Mouse (Mus musculus): ENCODE measurements at regions not wholly inside any gene's neighbourhood (a gene's known extent, or its start where the extent isn't known, plus 50 kb on each side); places are given as distances from the start of the nearest gene placed in this dataset.

DNA sequence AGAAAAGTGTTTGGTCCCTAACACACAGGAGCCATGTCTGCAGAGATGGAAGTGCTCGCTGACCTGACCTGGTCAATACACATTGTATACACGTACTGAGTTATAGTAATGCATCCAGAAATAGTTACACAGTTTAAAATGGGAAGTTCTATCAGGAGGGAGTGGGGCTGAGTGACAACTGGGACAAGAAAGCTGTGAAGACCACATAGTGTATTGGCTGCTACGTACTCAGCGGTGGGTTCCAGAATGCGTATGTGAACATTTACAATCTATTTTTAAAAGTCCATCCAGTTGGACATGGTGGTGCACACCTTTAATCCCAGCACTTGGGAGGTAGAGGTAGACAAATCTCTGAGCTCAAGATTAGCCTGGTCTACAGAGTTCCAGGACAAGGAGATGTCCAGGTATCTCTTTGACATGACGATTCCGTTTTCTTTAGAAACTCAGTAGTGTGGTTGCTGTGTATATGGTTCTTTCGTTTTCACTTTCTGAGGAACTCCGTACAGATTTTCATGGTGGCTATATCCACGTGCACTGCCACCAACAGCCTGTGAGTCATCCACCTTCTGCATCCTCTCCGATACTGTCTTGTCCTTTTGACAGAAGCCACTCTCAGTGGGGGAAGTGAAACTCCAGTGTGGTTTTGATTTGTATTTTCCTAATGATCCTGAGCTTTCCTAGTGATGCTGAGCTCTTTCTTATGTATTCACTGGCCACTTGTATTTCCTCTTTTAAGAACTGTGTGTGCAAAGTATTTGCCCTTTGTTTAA is 110.1 kb upstream of the Pde7b start:
- no peak for TF ChIP-seq EP300 (IDR thresholded peaks at IDR 0.05)
- no peak for TF ChIP-seq CTCF (IDR thresholded peaks at IDR 0.05)

All from lung, postnatal 0 days (tissue).